Mouse (Mus musculus): ENCODE data around the gene Padi6.

- no peak for TF ChIP-seq TAL1 (IDR thresholded peaks at IDR 0.05; ENCODE audit: low read length)
- TF ChIP-seq GATA1 (IDR thresholded peaks at IDR 0.05; ENCODE audit: low read length) = no peak
Measured at GRCm38 (mm10) chr4:140701049-140701715, 41.3 kb downstream of the Padi6 start.

Data from erythroblast, embryonic 14.5 days (primary cell).